Mouse (Mus musculus) megakaryocyte, embryonic 14.5 days (primary cell): Measurements from ENCODE around the gene Olfr1484.
"Not testable (repeated sequence)": the region's sequence is repeated elsewhere in the genome, so short reads cannot be mapped to it uniquely, and the experiment has no call there.

Experiments used
- FLI1 ChIP-seq: IDR thresholded peaks from 2 replicates; pipeline ENCODE4 v1.6.1; 2012; ENCODE audit warnings: low read length, inconsistent platforms, mixed read lengths
- GATA1 ChIP-seq: IDR thresholded peaks from 3 replicates; pipeline ENCODE4 v1.6.1; 2012; ENCODE audit warnings: mixed read lengths, low read length, inconsistent platforms, borderline replicate concordance

DNA sequence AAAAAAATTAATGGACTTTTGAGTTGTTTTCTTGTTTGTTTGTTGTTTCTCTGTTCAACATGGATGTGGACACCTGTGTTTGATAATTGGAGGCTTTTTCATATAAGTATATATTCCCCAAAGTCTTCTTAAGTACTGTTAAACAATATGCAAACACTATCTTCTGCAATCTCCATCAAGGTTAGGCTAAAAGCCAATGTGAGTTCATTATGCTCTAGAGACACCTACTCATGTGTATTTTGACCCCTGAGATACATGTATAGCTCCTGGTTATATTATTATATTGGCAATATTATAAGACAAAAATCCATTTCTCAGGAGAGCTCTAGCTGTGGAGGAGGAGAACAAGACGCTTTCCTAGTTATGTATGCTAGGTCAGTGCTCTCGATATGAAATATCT, 33.8 kb downstream of the Olfr1484 start, which contains the start of gene Olfr1487:
- not testable (repeated sequence) for TF ChIP-seq GATA1, FLI1
